Mouse (Mus musculus) hindbrain, embryonic 14.5 days (tissue): Measurements from ENCODE around the gene Pms2. TPM values are rescaled to one million over a fixed set of nuclear protein-coding genes. Genes with fewer than 3 reads are reported as not detected.

Experiments
- ATAC-seq: fragments of 200-750 bp; cut with Nextera tagmentation; 2 replicates; pipeline ENCODE4 v1.8.0; 2017; ENCODE audit warnings: moderate number of reproducible peaks, mild to moderate bottlenecking, moderate TSS enrichment, moderate library complexity; ENCODE audit not compliant: low FRiP score
- DNase-seq: peaks from one replicate; pipeline ENCODE4 v3.0.0-alpha.2; 2015; ENCODE audit warnings: low spot score
- H3K27ac ChIP-seq: fragments of 300-500 bp; sonication (generic); 2 replicates; pipeline ENCODE4 v1.5.1; 2014; ENCODE audit warnings: mild to moderate bottlenecking, moderate library complexity
- H3K27me3 ChIP-seq: fragments of 300-500 bp; sonication (generic); 2 replicates; pipeline ENCODE4 v1.6.1; 2014; ENCODE audit warnings: mild to moderate bottlenecking, low read length, mixed read lengths; ENCODE audit not compliant: control insufficient read depth, insufficient read depth
- H3K36me3 ChIP-seq: fragments of 300-500 bp; sonication (generic); replicated peaks from 2 replicates; pipeline ENCODE4 v1.6.1; 2014; ENCODE audit not compliant: control insufficient read depth, insufficient read depth
- H3K4me1 ChIP-seq: fragments of 300-500 bp; sonication (generic); replicated peaks from 2 replicates; pipeline ENCODE4 v1.6.1; 2014; ENCODE audit warnings: antibody characterized with exemption, low read length, mixed read lengths; ENCODE audit not compliant: control insufficient read depth, insufficient read depth
- H3K4me2 ChIP-seq: fragments of 300-500 bp; sonication (generic); replicated peaks from 2 replicates; pipeline ENCODE4 v1.6.1; 2014; ENCODE audit warnings: mild to moderate bottlenecking, moderate library complexity
- H3K4me3 ChIP-seq: fragments of 300-500 bp; sonication (generic); replicated peaks from 2 replicates; pipeline ENCODE4 v1.5.1; 2014; ENCODE audit warnings: mild to moderate bottlenecking, low read length
- H3K9ac ChIP-seq: fragments of 300-500 bp; sonication (generic); 2 replicates; pipeline ENCODE4 v1.6.1; 2014
- H3K9me3 ChIP-seq: fragments of 300-500 bp; sonication (generic); 2 replicates; pipeline ENCODE4 v1.6.1; 2016; ENCODE audit warnings: low read length; ENCODE audit not compliant: control insufficient read depth
- WGBS: fragments of 180-500 bp; shearing (Covaris S2); extraction: QIAGEN DNeasy Blood & Tissue Kit; methylation state at CpG from one replicate; pipeline ENCODE4 v1.1.7; 2014; 5-methylcytosine and 5-hydroxymethylcytosine counted together
- polyA plus RNA-seq: library from polyadenylated mRNA; unstranded; fragments of >200 nt; fragmentation: Nextera tagmentation; extraction: Ambion mirVana; gene quantifications from 2 replicates; pipeline ENCODE4 v1.2.1, GENCODE M21; 2014

Pms2 gene
- polyA plus RNA-seq, 1 experiment from 2014 or later: 29.3 TPM

DNA sequence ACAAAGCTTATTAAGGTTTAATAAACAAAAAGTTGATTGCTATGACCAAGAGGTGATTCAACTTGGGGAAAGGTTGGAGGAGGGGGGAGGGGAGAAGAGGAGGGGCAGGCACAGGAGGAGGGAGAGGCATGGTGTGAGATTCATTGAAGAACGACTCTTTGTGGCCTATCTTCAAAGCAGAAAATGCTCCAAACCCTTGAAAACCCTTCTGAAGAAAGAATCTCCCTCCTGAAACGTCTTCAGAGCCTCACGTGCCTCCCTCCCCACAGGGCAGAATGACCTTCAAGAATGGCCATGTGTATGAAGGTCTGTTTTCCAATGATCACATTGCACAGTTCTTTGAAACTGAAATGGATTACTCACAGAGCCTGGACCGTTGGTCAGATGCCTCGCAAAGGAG, 40.3 kb downstream of the Pms2 start:
- H3K4me1 ChIP-seq: no peaks in the 10 kb centered on the region
- ATAC-seq (no peak), DNase-seq (no peak)
- H3K4me2 ChIP-seq: no peak overlapping the region
- WGBS: 45% methylated on average over 5 of the region's 5 CpGs
- no peak overlapping the region for H3K9ac ChIP-seq
- no peak overlapping the region for H3K4me3 ChIP-seq
- H3K27me3 ChIP-seq: no peaks in the 10 kb centered on the region
- no peaks in the 10 kb centered on the region for H3K9me3 ChIP-seq
- no peak overlapping the region for H3K27ac ChIP-seq
- no peaks in the 10 kb centered on the region for H3K36me3 ChIP-seq

DNA sequence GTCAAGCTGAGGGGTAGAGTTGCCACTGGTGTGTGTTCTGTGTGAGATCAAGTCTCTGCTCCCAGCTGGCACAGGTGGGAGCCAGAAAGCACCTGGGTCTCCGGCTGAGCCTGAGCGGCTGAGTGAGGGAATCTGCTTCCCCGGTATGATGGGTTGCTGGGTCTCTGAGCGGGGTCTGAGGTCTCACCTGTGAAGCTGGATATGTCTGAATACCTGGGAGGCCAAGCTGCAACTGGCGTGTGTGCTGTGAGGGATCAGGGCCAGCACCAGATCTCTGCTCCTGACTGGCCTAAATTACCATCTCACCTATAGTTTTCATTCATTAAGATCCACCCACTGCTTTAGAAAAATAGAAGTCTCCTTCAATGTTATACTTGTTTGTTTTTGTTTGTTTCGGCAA, 47.3 kb downstream of the Pms2 start:
- 94% methylated on average over 6 of the region's 6 CpGs for WGBS
- peaks cover 4% of the 10 kb centered on the region; the same call in 1 of the 2 replicates for H3K9me3 ChIP-seq
- H3K27ac ChIP-seq: no peak overlapping the region
- H3K4me3 ChIP-seq: no peak overlapping the region
- H3K4me1 ChIP-seq: no peaks in the 10 kb centered on the region
- ATAC-seq (no peak), DNase-seq (no peak)
- peaks cover 6% of the 10 kb centered on the region; the same call in 1 of the 2 replicates for H3K36me3 ChIP-seq
- H3K27me3 ChIP-seq: no peaks in the 10 kb centered on the region
- H3K9ac ChIP-seq: no peak overlapping the region
- no peak overlapping the region for H3K4me2 ChIP-seq

GRCm38 (mm10) chr5:143959551-143959950, 49.8 kb downstream of the Pms2 start:
- Histone ChIP-seq H3K9me3 (peaks cover 4% of the 10 kb centered on the region; the same call in 1 of the 2 replicates), H3K36me3 (peaks cover 6% of the 10 kb centered on the region; the same call in 1 of the 2 replicates), H3K27ac (no peak overlapping the region), H3K27me3 (no peaks in the 10 kb centered on the region), H3K4me3 (no peak overlapping the region), H3K9ac (no peak overlapping the region), H3K4me2 (no peak overlapping the region), H3K4me1 (no peaks in the 10 kb centered on the region)
- WGBS: 94% methylated on average over 11 of the region's 11 CpGs
- ATAC-seq (no peak), DNase-seq (no peak)

DNA sequence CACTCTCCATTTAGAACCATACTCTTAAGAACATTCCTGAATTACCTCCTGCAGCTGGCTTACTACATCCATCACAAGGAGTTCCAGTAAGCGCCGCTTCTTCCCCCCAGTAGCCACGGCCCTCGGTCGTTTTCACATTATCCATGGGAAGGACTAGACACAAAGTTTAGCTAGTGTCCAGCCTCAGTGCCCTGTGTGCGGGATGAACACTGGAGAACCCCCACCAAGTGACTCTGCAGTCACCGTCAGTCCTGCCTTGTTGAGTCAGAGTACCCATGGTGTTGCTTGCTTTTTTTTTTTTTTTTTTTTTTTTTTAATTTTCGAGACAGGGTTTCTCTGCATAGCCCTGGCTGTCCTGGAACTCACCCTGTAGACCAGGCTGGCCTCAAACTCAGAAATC, 51.4 kb downstream of the Pms2 start:
- no peak for DNase-seq
- WGBS: 92% methylated on average over 8 of the region's 8 CpGs
- no peak overlapping the region for H3K4me3 ChIP-seq

DNA sequence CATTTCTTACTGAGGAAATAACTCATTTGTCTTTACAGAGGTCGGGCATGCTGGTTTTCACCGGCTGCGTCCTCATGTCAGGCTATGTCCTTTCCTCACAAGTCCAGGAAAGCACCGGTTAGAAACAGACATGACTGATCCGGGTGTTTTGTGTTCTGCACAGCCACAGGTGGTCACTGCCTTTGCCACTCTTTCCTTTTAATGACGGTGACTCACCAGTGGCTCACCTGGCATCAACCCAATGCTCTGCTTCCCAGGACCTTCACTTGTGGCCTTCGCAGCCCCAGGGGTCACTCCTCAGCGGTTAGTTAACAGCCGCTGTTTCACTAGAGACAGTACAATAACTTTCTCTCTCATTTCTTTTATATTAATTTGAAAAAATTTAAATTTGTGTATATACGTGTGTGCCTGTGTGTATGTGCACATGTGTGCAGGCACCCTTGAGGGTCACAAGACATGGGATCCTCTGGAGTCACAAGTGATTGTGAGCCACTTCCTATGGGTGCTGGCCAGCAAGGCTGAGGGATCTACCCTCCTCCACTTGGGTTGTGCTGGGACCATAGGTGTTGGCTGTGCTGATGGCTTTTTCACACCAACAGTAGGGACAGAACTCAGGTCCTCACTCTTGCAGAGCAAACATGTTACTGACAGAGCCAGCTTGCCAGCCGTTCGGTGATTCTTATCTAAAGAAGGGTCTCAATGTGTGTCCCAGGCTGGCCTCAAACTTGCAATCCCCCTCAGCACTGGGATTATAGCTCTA, 56.0 kb downstream of the Pms2 start:
- ATAC-seq: no peak
- H3K4me3 ChIP-seq: no peak overlapping the region
- no peak for DNase-seq
- no peaks in the 10 kb centered on the region for H3K9me3 ChIP-seq
- no peaks in the 10 kb centered on the region for H3K4me1 ChIP-seq
- H3K27ac ChIP-seq: no peak overlapping the region
- no peaks in the 10 kb centered on the region for H3K27me3 ChIP-seq
- H3K9ac ChIP-seq: no peak overlapping the region
- WGBS: 89% methylated on average over 12 of the region's 12 CpGs
- H3K36me3 ChIP-seq: no peaks in the 10 kb centered on the region
- no peak overlapping the region for H3K4me2 ChIP-seq

More for the DNA sequence above, 51.4 kb downstream of the Pms2 start:
- Histone ChIP-seq H3K27me3 (no peaks in the 10 kb centered on the region), H3K4me1 (no peaks in the 10 kb centered on the region), H3K9me3 (peaks cover 4% of the 10 kb centered on the region; the same call in 1 of the 2 replicates), H3K9ac (no peak overlapping the region), H3K4me2 (no peak overlapping the region), H3K27ac (no peak overlapping the region), H3K36me3 (peaks cover 6% of the 10 kb centered on the region; the same call in 1 of the 2 replicates)
- no peak for ATAC-seq

GRCm38 (mm10) chr5:143966671-143967070, 56.9 kb downstream of the Pms2 start:
- Histone ChIP-seq H3K4me2 (no peak overlapping the region), H3K27ac (no peak overlapping the region), H3K36me3 (no peaks in the 10 kb centered on the region), H3K9ac (no peak overlapping the region), H3K4me1 (no peaks in the 10 kb centered on the region), H3K9me3 (no peaks in the 10 kb centered on the region), H3K27me3 (no peaks in the 10 kb centered on the region), H3K4me3 (no peak overlapping the region)
- DNase-seq (no peak), ATAC-seq (no peak)
- 93% methylated on average over 12 of the region's 12 CpGs for WGBS

DNA sequence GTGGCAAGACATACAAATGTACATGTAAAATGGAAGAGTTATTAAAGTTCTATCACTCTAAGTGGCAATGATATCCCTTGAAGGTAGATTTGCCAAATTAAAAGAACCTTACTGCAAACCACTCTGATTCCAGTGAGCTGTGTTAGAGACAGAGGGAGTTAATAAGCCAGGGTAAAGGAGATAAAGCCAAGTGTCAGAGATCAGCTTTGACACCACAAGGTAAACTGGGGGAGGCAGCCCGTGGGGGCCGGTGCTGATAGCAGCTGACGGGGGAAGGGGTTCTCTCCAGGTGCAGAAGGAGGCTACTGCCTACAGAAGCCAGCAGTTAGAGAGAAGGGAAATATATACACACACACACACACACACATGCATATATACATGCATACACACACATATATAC, 62.9 kb downstream of the Pms2 start:
- DNase-seq (no peak), ATAC-seq (no peak)
- WGBS: 88% methylated on average over 3 of the region's 3 CpGs

DNA sequence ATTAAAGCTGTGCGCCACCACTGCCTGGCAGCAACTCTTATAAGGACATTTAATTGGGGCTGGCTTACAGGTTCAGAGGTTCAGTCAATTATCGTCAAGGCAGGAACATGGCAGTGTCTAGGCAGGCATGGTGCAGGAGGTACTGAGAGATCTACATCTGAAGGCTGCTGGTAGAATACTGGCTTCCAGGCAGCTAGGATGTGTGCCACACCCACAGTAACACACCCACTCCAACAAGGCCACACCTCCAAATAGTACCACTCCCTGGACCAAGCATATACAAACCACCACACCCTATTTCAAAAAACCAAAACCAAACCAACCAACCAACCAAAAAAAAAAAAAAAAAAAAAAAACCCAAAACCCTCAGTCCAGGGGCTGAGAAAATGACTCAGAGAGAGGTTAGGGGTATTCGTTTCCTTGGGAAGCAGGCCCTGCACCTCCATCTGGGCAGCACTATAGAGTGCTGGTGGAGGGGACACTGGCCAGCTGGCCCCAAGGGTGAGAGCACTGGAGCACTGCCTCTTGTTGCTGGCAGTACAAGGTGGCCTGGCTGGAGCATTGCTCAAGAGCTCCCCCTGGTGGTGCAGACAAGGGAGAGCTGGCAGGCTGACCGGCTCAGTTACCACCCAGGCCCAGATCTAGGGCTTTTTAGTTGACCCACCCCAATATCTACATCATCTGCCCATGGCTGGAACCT, 65.3 kb downstream of the Pms2 start:
- Histone ChIP-seq H3K36me3 (no peaks in the 10 kb centered on the region), H3K9ac (no peak overlapping the region), H3K9me3 (no peaks in the 10 kb centered on the region), H3K27ac (no peak overlapping the region), H3K4me2 (no peak overlapping the region), H3K4me3 (no peak overlapping the region), H3K27me3 (no peaks in the 10 kb centered on the region), H3K4me1 (no peaks in the 10 kb centered on the region)
- peak; percentile 70 for DNase-seq
- peak; percentile 21; the same call in 1 of the 2 replicates for ATAC-seq
- 55% methylated on average over 4 of the region's 4 CpGs for WGBS

More for the DNA sequence above, 62.9 kb downstream of the Pms2 start:
- Histone ChIP-seq H3K4me1 (no peaks in the 10 kb centered on the region), H3K36me3 (no peaks in the 10 kb centered on the region), H3K4me3 (no peak overlapping the region), H3K27me3 (no peaks in the 10 kb centered on the region), H3K9me3 (no peaks in the 10 kb centered on the region), H3K27ac (no peak overlapping the region), H3K9ac (no peak overlapping the region), H3K4me2 (no peak overlapping the region)

DNA sequence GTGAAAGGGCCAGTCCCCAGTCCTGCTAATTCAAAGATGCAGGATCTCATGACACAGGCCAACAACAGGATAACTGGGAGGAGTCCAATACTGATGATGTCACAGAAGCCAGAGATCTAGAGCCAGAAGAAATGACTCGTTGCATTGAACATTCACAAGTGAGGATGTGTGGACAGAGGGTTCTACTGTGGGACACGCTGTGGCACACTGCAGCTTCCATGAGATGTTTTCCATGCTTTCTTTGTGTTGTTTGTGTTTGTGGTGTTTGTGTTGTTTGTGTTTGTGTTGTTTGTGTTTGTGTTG, 65.8 kb downstream of the Pms2 start:
- Histone ChIP-seq H3K4me1 (no peaks in the 10 kb centered on the region), H3K27ac (no peak overlapping the region), H3K4me3 (no peak overlapping the region), H3K27me3 (no peaks in the 10 kb centered on the region), H3K9me3 (no peaks in the 10 kb centered on the region), H3K36me3 (no peaks in the 10 kb centered on the region), H3K9ac (no peak overlapping the region), H3K4me2 (no peak overlapping the region)
- DNase-seq (no peak), ATAC-seq (no peak)
- WGBS: 73% methylated on average over 2 of the region's 2 CpGs
